Mouse (Mus musculus) spleen, postnatal 4 days (tissue): ENCODE data around the gene Radil.

Experiments
- DNase-seq, 2 experiments: peaks; one replicate each; pipeline ENCODE4 v3.0.0; 2022; ENCODE audit warnings: low spot score in 2 of 2

Gene Radil

DNA sequence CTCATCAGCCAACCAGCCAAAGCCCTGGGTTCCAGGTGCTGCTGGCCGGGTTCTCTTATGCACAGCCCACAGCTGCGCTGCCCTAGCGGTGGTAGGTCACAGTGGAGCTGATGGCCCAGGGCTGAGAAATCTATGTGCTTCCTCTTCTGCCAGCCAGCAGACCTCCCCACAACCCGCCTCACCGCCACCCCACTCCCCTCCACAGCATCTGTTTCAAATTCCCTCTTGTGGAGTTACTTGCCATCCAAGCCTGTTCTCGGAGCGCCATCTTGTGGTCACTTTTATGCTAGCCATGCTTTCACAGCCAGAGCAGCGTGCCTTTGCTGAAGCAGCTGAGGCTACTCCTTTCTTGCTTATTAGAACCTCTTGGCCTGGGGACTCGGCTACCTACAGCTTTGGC is 102.8 kb downstream of the Radil start:
- DNase-seq = peak; percentile 89 to 96

- no peak for DNase-seq
Observed at GRCm38 (mm10) chr5:142445709-142446108, 105.2 kb downstream of the Radil start.

- DNase-seq = peak in 1 of 2 experiments; percentile 50
Observed at GRCm38 (mm10) chr5:142444791-142445531, 105.9 kb downstream of the Radil start.

- no peak for DNase-seq
Observed at GRCm38 (mm10) chr5:142443994-142444393, 106.9 kb downstream of the Radil start.

DNA sequence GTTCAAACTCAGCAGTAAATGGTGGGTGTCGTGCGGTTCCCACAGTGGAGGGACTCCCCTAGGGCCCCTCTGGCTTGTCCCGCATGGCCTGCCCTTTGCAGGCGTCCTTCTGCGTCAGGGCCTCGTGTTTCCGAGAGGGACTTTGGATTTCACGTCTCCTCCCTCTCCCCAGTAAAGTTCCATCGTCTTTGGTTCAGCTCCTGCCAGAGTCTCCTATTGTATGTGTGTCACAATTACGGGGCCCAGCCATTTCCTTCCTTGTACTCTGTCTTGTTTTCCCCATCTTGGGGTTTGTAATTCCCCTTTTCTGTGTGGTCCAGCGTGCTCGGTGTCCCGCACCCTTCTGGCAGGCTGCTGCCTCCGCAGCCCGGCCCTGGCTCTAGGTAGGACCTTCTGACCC is 107.4 kb downstream of the Radil start:
- peak in 1 of 2 experiments; percentile 34 for DNase-seq

GRCm38 (mm10) chr5:142442045-142442440 is 108.9 kb downstream of the Radil start:
- no peak for DNase-seq

- peak in 1 of 2 experiments; percentile 76 for DNase-seq
Observed at GRCm38 (mm10) chr5:142441332-142442044, 109.4 kb downstream of the Radil start.

GRCm38 (mm10) chr5:142440451-142441147 is 110.3 kb downstream of the Radil start:
- DNase-seq = peak; percentile 91 to 92

- DNase-seq = peak in 1 of 2 experiments; percentile 76
Observed at GRCm38 (mm10) chr5:142439911-142440432, 110.9 kb downstream of the Radil start.

DNA sequence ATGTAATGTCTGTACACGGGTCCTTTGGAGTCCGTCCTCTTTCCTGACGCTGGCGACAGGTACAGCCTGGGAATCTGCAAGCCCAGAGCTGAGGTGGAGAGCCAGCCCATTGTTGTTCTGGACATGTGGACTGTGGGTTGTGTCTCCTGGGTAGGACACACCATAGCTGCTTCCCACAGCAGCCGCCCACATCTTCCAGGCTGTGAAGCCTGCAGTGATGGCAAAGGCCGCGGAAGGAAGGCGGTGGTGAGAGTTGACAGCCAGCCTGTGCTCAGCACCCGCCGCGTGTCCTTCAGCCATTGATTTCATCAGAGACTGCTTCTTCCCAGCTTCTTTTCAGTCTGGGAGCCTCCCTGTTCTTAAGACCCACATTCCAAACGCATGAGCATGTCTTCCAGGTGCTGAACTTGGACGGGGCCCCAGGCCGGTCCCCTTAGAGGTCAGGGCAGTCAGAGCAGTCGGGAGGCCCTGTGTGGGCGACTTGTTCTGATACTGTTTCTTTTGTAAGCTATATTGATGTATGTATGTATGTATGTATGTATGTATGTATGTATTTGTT is 112.4 kb downstream of the Radil start:
- no peak for DNase-seq

DNA sequence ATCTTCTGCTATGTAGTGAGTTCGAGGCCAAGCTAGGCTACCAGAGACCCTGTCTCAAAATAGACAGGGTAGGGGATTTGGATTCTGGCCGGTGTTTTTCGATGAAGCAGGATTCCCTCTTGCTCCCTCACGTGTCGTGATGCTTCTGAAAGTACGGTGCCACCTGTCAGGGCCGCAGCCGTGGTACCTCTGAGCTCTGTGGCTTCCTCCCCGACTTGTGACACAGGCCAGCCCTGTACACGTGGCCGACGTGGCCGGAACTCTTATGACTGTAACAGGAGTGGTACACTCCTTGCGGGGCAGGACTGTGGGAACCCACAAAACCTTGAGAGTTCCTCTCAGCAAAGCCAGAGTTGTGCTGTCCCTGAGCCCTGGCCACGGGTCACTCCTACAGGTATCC is 115.2 kb downstream of the Radil start:
- no peak for DNase-seq
